Mouse (Mus musculus) left cerebral cortex, postnatal 36 days (tissue): ENCODE measurements around the gene Olfr918. TPM values are rescaled to one million over a fixed set of nuclear protein-coding genes. Genes with fewer than 3 reads are reported as not detected.

Experiments
- DNase-seq, 2 experiments: peaks; one replicate each; pipeline ENCODE4 v3.0.0; 2021 to 2022; ENCODE audit warnings: low spot score in 2 of 2, mixed read lengths in 1 of 2
- intact Hi-C: fragments of 180-260 bp; cut with DNase I; formaldehyde crosslinking; loops from one replicate; pipeline ENCODE4 v1.15.1; 2025
- total RNA-seq, 2 experiments: library from RNA; stranded (reverse); gene quantifications; 2 replicates each; pipeline ENCODE4 v1.2.3; 2021

Gene Olfr918
- not detected for total RNA-seq

DNA sequence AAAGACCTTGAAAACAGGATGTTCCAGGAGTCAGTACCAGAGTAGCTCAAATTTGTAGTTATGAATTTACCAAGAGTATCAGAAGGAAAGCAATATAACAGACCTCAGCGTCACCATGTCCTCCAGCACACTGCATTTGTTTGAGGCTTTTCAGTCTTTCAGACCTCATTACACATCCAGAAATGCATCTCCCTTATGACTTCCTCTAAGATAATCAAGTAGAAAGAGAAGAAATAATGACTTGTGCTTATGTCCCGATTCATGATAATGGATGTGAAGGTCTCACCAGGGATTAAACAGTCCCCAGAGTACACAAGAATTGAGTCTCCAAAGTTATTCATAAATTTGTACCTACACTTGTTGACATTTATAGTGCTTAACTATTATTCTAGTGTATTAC lies at the start of gene Olfr918:
Olfr918 (minus strand) TSS at position 101 of the 400 bp plus-strand sequence.
- intact Hi-C loops: no loop called here
- DNase-seq: no peak

DNA sequence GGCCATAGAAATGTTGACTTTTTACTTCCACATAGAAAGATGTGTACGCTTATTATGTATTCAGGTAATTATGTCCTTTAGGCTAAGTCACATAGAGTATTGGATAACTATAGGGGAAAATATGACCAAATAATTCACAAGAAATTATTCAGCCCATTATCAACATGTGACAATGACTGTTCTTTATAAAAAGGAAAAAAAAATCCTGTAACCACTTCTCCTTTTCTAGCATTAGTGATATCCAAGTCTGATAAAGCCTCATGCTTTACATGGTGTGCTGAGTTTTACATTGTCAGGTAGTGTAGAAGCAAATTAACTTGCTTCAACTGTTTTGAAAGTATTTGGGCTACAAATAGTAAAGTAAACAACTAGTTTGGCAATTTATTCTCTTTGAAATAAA lies 49.6 kb upstream of the Olfr918 start:
- intact Hi-C loops: no loop called here
- DNase-seq: no peak

DNA sequence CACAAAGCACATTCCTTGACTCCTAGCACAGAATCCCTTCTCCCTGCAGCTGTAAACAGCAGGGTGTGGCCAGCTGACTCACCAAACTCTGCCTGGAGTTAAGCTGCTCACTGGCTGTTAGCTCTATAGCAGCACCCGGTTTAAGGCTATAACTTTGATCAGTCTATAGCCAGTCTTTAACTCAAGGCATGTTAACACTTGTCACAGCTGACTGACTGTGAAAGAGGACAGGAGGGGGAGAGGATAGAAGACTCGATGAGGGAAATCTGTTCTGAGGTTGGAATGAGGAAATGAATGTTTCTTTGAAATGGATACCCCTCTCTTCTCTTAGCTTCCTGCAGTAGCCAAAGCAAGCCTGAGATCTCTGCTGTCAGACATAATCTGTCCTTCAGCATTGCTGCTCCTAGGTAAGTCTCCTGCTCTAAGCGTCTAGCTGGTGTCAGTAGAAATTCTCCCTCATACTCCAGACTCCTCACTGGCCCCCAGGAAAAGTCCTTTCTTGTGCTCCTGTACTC lies 44.6 kb upstream of the Olfr918 start:
- DNase-seq: no peak
- intact Hi-C loops: no loop called here

DNA sequence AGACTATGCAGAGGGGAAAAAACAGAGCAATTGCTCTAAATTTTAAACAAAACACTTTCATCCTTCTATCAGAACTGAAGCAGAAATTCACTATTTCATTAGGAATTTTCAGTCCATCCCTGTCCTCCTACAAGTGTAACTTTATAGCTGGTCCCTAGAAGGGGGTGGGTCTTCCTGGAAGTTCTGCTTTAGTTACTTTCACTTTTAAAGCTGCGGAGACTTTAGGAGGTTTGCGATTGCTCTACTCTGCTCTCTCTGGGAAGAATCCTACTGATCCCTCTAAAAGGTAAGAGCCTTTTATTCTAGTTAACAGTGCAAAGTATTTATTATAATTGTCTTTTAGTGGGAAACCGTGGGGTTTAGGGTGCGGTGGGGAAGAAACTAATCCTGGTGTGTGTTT lies 43.7 kb upstream of the Olfr918 start, which contains the start of gene Vwa5a:
Vwa5a (plus strand) TSS at position 167 of the 400 bp plus-strand sequence.
- no peak for DNase-seq
- intact Hi-C loops: no loop called here

DNA sequence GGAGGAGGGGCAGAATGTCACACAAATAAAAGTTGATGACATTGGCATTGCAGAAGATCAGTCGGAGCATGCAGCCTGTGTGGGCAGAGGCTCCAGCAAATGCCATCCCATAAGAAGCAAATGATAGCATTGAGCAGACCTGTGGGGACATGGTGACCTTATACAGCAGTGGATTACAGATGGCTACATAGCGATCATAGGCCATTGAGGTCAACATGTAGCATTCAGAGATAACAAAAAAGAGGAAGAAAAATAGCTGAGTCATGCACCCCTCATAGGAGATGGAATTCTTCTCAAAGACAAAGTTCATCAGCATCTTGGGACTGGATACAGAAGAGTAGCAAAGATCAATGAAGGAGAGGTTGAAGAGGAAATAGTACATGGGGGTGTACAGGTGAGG lies 1.5 kb downstream of the Olfr918 start:
- intact Hi-C loops: no loop called here
- no peak for DNase-seq

DNA sequence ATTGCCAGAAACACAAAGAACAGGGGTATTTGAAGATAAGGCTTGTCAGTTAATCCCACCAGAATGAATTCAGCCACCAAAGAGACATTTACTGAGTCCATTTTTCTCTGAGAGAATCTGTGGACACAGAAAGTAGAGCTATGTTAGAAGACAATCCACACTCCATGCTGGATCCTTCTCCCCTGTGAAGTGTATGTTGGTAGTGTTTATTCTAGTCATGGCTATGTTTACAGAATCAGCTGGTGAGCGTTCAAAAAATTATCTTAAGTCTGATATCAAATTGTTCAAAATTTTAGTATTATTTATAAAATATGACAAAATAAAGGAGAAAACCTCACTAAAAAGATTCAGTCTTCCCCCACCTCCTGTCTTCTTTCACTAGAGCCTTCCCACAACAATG lies 8.7 kb downstream of the Olfr918 start, which contains the start of gene Olfr917:
Olfr917 (minus strand) TSS at position 101 of the 400 bp plus-strand sequence.
- intact Hi-C loops: no loop called here
- DNase-seq: no peak

DNA sequence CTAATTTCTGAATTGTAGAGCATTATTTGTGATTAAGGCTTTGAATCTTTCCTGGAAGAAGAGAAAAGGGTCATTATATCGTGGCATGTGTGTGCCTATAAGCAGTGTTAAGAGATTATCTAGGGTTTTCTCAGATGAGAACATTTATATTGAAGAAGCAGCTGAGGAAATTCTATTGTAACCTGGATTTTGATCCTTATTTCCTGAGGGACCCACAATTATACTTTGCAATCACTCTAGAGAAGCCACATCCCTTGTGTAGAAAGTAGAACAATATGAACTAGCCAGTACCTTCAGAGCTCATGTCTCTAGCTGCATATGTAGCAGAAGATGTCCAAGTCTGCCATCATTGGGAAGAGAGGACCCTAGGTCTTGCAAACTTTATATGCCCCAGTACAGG lies 14.6 kb downstream of the Olfr918 start, which contains the start of gene Olfr916:
Olfr916 (minus strand) TSS at position 101 of the 400 bp plus-strand sequence.
- no peak for DNase-seq
- intact Hi-C loops: no loop called here

DNA sequence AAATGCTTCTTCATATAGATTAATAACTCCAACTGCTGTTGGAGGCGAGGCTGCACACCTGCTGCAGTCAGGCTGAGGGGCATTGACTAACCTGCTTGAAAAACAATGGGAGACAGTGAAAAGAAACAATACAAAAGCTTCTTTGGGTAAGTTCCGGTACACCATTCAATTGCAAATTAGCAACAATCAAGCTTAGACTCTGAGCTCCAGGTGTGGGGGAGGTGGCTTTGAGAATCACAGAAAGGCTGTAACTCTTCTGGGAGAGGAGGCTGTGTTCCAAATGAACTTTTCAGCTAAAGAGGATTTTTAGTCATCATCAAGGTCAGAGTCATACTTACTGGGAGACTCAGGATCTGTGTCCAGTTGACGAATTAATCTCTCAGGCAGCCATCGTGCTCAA lies 42.0 kb downstream of the Olfr918 start:
- DNase-seq: no peak
- intact Hi-C loops: no loop called here

Other genes starting within 250 kb of the Olfr918 start
- not detected for gene Olfr901, start 245.1 kb downstream of the Olfr918 start, total RNA-seq
- not detected for gene Olfr902, start 226.9 kb downstream of the Olfr918 start, total RNA-seq
- gene Olfr904, start 211.5 kb downstream of the Olfr918 start, total RNA-seq: not detected
- gene Olfr905, start 203.5 kb downstream of the Olfr918 start, total RNA-seq: not detected
- gene Olfr906, start 187.5 kb downstream of the Olfr918 start, total RNA-seq: not detected
- gene Olfr907, start 178.8 kb downstream of the Olfr918 start, total RNA-seq: not detected
- gene Olfr911-ps1, start 153.0 kb downstream of the Olfr918 start, total RNA-seq: not detected
- not detected for gene Olfr910, start 136.8 kb downstream of the Olfr918 start, total RNA-seq
- gene Olfr912, start 94.4 kb downstream of the Olfr918 start, total RNA-seq: not detected
- not detected for gene Olfr913, start 81.8 kb downstream of the Olfr918 start, total RNA-seq
- gene Olfr914, start 69.5 kb downstream of the Olfr918 start, total RNA-seq: not detected
- not detected for gene Olfr916, start 14.7 kb downstream of the Olfr918 start, total RNA-seq
- gene Olfr917, start 8.8 kb downstream of the Olfr918 start, total RNA-seq: not detected
- gene Olfr919, start 29.1 kb upstream of the Olfr918 start, total RNA-seq: not detected
- gene Vwa5a, start 43.7 kb upstream of the Olfr918 start, total RNA-seq: 1 to 10 TPM; 7.9 to 8.0 TPM
- gene Olfr920, start 77.7 kb upstream of the Olfr918 start, total RNA-seq: under 1 TPM in 1 of 2 experiments, not detected in 1; 0.11 TPM
- not detected for gene Olfr921, start 98.5 kb upstream of the Olfr918 start, total RNA-seq
- not detected for gene Olfr922, start 140.0 kb upstream of the Olfr918 start, total RNA-seq
- gene Olfr923, start 151.9 kb upstream of the Olfr918 start, total RNA-seq: not detected
- not detected for gene Olfr924, start 169.8 kb upstream of the Olfr918 start, total RNA-seq
- gene Olfr26, start 180.5 kb upstream of the Olfr918 start, total RNA-seq: not detected
- not detected for gene Olfr926, start 202.5 kb upstream of the Olfr918 start, total RNA-seq